Comparison of ENCODE assay signal across 8 mouse cellular contexts in genomic region chr4:48029652-48030051, GRCm38 (mm10). TPM values are rescaled to one million over a fixed set of nuclear protein-coding genes. Genes with fewer than 3 reads are reported as not detected.
DNase-seq lines count a peak whose midpoint lies in the region; ATAC-seq and TF ChIP-seq lines count a peak whose summit lies in the region.

No protein-coding gene starts in this region.

- no peak overlapping the region for H3K4me2 ChIP-seq in heart, embryonic 12.5 days

- H3K27me3 ChIP-seq in heart, embryonic 12.5 days (replicated peaks): no peaks in the 10 kb centered on the region
- H3K27me3 ChIP-seq in spleen, adult 2 months (ENCODE audit: control insufficient read depth, insufficient read depth, low read length): no peaks in the 10 kb centered on the region
- no peaks in the 10 kb centered on the region for H3K27me3 ChIP-seq in small intestine, adult 2 months (ENCODE audit: control insufficient read depth, insufficient read depth, low read length)

- no peak overlapping the region for H3K27ac ChIP-seq in heart, embryonic 12.5 days (ENCODE audit: poor library complexity, severe bottlenecking)
- no peak overlapping the region for H3K27ac ChIP-seq in spleen, adult 2 months (ENCODE audit: insufficient read depth, low read length)
- no peak overlapping the region for H3K27ac ChIP-seq in small intestine, adult 2 months (ENCODE audit: insufficient read depth, low read depth, low read length)

- peak; percentile 66 for DNase-seq in heart, adult 11 months
- peak in 1 of 2 experiments; percentile 19 for DNase-seq in spleen, adult 2 months (ENCODE audit: low read depth in 1 of 2, low spot score in 2 of 2)
- no peak for DNase-seq in spleen, adult 12 weeks (ENCODE audit: low spot score)
- peak; percentile 46 for DNase-seq in embryo, embryonic 10.5 days (ENCODE audit: low spot score)
- DNase-seq in gastrocnemius, adult 8-10 months (ENCODE audit: low spot score in 2 of 2): no peak
- DNase-seq in frontal cortex, adult 2 months (ENCODE audit: extremely low spot score in 1 of 2, low spot score in 1 of 2): no peak

- H3K4me1 ChIP-seq in heart, embryonic 12.5 days (replicated peaks): no peaks in the 10 kb centered on the region
- H3K4me1 ChIP-seq in spleen, adult 2 months (ENCODE audit: control insufficient read depth, insufficient read depth, insufficient read length): no peaks in the 10 kb centered on the region
- no peaks in the 10 kb centered on the region for H3K4me1 ChIP-seq in small intestine, adult 2 months (ENCODE audit: control insufficient read depth, insufficient read depth, insufficient read length, low read length)

- H3K9ac ChIP-seq in heart, embryonic 12.5 days: no peak overlapping the region

- no peak overlapping the region for H3K4me3 ChIP-seq in heart, embryonic 12.5 days
- no peak overlapping the region for H3K4me3 ChIP-seq in spleen, adult 2 months (ENCODE audit: extremely low read depth, insufficient read depth, insufficient read length)
- H3K4me3 ChIP-seq in small intestine, adult 2 months (ENCODE audit: low read depth, low read length): no peak overlapping the region

- no peak for ATAC-seq in heart, embryonic 12.5 days (ENCODE audit: insufficient number of reproducible peaks, low FRiP score)

- no peaks in the 10 kb centered on the region for H3K9me3 ChIP-seq in heart, embryonic 12.5 days (replicated peaks)

- TF ChIP-seq POLR2A in spleen, adult 2 months (IDR thresholded peaks at IDR 0.05; ENCODE audit: low read depth, low read length): no peak
- no peak for TF ChIP-seq POLR2A in small intestine, adult 2 months (IDR thresholded peaks at IDR 0.05; ENCODE audit: low read depth, low read length)

- TF ChIP-seq CTCF in spleen, adult 2 months (IDR thresholded peaks at IDR 0.05; ENCODE audit: extremely low read depth, insufficient read depth, insufficient read length, insufficient replicate concordance): peak; percentile 4; the same call in 1 of the 2 replicates
- peak; percentile 27; the same call in 1 of the 2 replicates for TF ChIP-seq CTCF in small intestine, adult 2 months (IDR thresholded peaks at IDR 0.05; ENCODE audit: extremely low read depth, insufficient read length, insufficient replicate concordance, low read depth, low read length)

- WGBS in heart, embryonic 12.5 days: 70% methylated on average over 24 of the region's 24 CpGs
- WGBS in spleen, adult 2 months: 77% methylated on average over 24 of the region's 24 CpGs
- WGBS in small intestine, adult 2 months: 78% methylated on average over 24 of the region's 24 CpGs

- peaks cover 3% of the 10 kb centered on the region; the same call in 1 of the 2 replicates for H3K36me3 ChIP-seq in heart, embryonic 12.5 days
- no peaks in the 10 kb centered on the region for H3K36me3 ChIP-seq in spleen, adult 2 months (ENCODE audit: control insufficient read depth, insufficient read depth, low read length)
- no peaks in the 10 kb centered on the region for H3K36me3 ChIP-seq in small intestine, adult 2 months (ENCODE audit: control insufficient read depth, insufficient read depth, low read length)

RNA-seq across cellular contexts. Expression of gene Nr4a3, which starts 15.3 kb away (rescaled TPM):
- polyA plus RNA-seq in heart, embryonic 12.5 days (2016; fragmentation: Nextera tagmentation; extraction: Ambion mirVana): 0.26 and 0.31 TPM in 2 replicates
- 7.0 and 9.8 TPM in 2 replicates for polyA plus RNA-seq in spleen, adult 2 months (2012; rRNA removed)
- polyA plus RNA-seq in small intestine, adult 2 months (2012; rRNA removed): 2.2 and 3.9 TPM in 2 replicates
- 10 to 100 TPM in 2 of 4 experiments, 1 to 10 TPM in 2; 4.8 to 25.3 (median 10.3) TPM for total RNA-seq in gastrocnemius, adult 8-10 months (2022)
- 6.5 and 10.0 TPM in 2 replicates for polyA plus RNA-seq in frontal cortex, adult 2 months (2012; rRNA removed)

Comparison
In these comparisons a context has a peak if more than half of its experiments do, and no peak if none do; other contexts are left out.
1. DNase-seq: peak in heart, adult 11 months (single experiment) and embryo, embryonic 10.5 days (single experiment); none in spleen, adult 12 weeks (single experiment), gastrocnemius, adult 8-10 months (0 of 2) and frontal cortex, adult 2 months (0 of 2).